Mouse (Mus musculus): ENCODE results near the gene Musk. TPM values are rescaled to one million over a fixed set of nuclear protein-coding genes. Genes with fewer than 3 reads are reported as not detected.

The Musk gene
- polyA plus RNA-seq, 1 experiment from 2014 or later, result 0.53 TPM

DNA sequence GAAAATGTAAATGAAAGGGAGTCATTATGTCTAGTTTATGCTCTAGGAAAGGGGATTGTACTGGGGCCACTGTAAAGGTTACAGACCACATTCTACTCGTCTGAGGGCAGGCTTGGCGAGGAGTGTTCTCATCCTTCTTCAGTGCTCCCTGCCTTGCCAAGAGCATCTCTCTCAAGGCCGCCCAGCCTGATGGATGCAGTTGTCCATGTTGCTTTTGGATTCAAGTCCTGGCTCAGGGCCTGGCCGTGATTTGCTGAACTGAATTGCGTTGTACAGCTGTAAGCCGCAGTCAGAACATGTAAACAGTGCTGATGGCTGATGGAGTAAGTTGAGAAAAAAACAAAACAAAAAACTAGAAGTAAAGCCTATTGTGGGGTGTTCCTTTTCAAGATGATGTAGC lies 7.4 kb upstream of the Musk start:
- no peaks in the 10 kb centered on the region for H3K36me3 ChIP-seq
- no peaks in the 10 kb centered on the region for H3K9me3 ChIP-seq
- no peaks in the 10 kb centered on the region for H3K27me3 ChIP-seq (replicated peaks)
- no peaks in the 10 kb centered on the region for H3K4me1 ChIP-seq
- no peak overlapping the region for H3K27ac ChIP-seq
- no peak overlapping the region for H3K9ac ChIP-seq
- 47% methylated on average over 6 of the region's 6 CpGs for WGBS
- peak; percentile 70 for ATAC-seq (ENCODE audit: insufficient read depth, low FRiP score, low read depth)
- no peak overlapping the region for H3K4me2 ChIP-seq
- H3K4me3 ChIP-seq (replicated peaks), result no peak overlapping the region

GRCm38 (mm10) chr4:58280121-58280520 lies 5.6 kb upstream of the Musk start:
- no peak for ATAC-seq (ENCODE audit: insufficient read depth, low FRiP score, low read depth)
- Histone ChIP-seq H3K27me3 (replicated peaks) (no peaks in the 10 kb centered on the region), H3K4me3 (replicated peaks) (no peak overlapping the region), H3K4me2 (no peak overlapping the region), H3K27ac (no peak overlapping the region), H3K9ac (no peak overlapping the region), H3K4me1 (no peaks in the 10 kb centered on the region), H3K9me3 (no peaks in the 10 kb centered on the region), H3K36me3 (no peaks in the 10 kb centered on the region)
- WGBS, result 92% methylated on average over 2 of the region's 2 CpGs

DNA sequence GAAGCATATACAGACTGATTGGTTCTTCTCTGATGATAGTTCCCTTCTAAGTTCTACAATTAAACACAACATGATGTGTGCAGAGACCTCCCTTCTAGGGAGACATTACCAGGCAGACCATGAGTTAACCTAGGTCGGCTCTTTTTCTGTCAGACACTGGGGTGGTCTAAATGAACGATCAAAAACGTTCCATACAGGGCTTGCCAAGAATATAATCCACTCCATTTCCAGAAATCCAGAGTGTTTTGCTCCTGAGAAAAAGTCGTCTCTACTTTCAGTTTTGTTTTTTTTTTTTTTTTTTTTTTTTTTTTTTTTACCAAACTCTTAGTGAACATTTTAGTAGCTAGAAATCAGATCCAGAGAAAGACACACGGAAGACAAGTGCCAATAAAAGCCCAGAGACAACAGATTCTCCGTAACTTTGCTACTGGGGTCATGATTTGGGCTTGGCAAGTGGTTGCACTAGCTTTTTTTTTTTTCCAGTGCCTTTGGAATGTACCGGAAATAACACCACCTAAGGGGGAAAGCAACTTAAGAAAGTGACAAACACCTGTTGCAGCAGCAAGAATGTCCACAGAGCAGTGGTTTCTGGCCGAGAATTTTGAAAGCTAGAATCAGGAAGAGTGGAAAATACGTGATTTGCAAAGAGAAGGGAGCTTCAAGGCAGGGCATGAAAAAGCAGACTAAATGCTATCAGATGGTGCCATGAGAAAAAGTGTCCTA lies 769 bp downstream of the Musk start:
- 38% methylated on average over 9 of the region's 9 CpGs for WGBS
- Histone ChIP-seq H3K27me3 (replicated peaks) (no peaks in the 10 kb centered on the region), H3K4me1 (0 out of 2 replicates have a peak, but pooled peaks cover 3% of the 10 kb centered on the region), H3K4me2 (peak overlapping the region; percentile 24; the same call in 1 of the 2 replicates), H3K9me3 (no peaks in the 10 kb centered on the region), H3K9ac (no peak overlapping the region), H3K4me3 (replicated peaks) (no peak overlapping the region), H3K36me3 (no peaks in the 10 kb centered on the region), H3K27ac (peak overlapping the region; percentile 38; the same call in 1 of the 2 replicates)
- ATAC-seq (ENCODE audit: insufficient read depth, low FRiP score, low read depth), result no peak; the same call in 1 of the 2 replicates

DNA sequence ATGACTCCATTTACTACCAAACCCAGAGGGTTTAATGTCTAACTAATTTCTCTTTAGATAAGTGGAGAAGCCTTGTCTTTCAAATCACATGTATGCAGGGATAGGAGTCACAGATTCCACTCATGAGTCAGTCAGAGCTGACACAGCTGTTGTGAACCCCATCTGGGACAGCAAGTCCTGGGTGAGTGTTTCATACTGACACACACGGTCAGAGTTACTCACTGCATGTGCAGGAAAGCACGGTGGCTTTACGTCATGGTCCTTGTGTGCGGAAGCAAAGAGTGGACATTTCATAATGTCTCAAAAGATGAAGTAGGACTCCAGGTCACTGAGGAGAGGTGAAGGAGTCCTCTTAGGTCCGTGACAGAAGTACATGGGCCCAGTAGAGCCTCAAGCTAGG lies 3.0 kb downstream of the Musk start:
- Histone ChIP-seq H3K4me3 (replicated peaks) (no peak overlapping the region), H3K9me3 (no peaks in the 10 kb centered on the region), H3K4me2 (no peak overlapping the region), H3K27me3 (replicated peaks) (no peaks in the 10 kb centered on the region), H3K9ac (no peak overlapping the region), H3K36me3 (no peaks in the 10 kb centered on the region), H3K4me1 (0 out of 2 replicates have a peak, but pooled peaks cover 3% of the 10 kb centered on the region), H3K27ac (no peak overlapping the region)
- WGBS, result 59% methylated on average over 5 of the region's 5 CpGs
- ATAC-seq (ENCODE audit: insufficient read depth, low FRiP score, low read depth), result no peak

DNA sequence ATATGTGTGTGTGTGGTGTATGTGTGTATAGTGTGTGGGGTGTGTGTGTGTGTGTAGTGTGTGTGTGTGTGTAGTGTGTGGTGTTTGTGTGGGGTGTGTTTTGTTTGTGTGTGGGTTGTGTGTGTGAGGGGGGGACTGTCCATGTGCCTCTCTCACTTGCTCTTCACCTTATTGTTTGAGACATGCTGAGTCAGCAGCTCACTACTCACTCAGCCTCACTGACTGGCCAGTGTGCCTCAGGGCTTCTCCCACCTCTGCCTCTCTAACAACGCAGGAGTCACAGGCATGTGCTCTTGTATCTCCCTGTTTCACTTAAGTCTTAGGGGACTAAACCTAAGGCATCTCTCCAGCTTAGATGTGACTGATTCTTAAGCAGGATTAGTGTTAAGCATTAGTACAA lies 6.1 kb downstream of the Musk start:
- Histone ChIP-seq H3K27ac (no peak overlapping the region), H3K4me1 (0 out of 2 replicates have a peak, but pooled peaks cover 2% of the 10 kb centered on the region), H3K4me2 (no peak overlapping the region), H3K4me3 (replicated peaks) (no peak overlapping the region), H3K9me3 (no peaks in the 10 kb centered on the region), H3K9ac (no peak overlapping the region), H3K27me3 (replicated peaks) (no peaks in the 10 kb centered on the region), H3K36me3 (no peaks in the 10 kb centered on the region)
- WGBS, result 53% methylated on average over 1 of the region's 1 CpGs
- no peak for ATAC-seq (ENCODE audit: insufficient read depth, low FRiP score, low read depth)

DNA sequence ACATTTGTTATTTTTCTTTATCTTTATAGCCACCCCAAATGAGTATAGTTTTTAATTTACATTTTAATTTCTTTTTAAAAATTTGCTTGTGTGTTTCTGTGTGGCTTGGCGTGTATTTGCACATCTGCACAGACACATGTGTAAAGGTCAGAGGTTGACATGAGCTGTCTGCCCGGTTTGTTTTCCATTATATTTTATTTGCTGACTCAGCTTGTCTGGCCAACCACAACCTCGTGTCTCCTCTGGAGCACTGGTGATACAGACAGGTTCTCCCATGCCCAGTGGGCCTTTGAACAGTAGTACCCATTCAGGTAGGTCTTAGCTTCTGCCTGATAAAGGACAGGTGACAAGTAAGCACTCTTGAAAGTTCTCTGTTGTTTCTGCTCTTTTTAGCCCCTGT lies 7.3 kb downstream of the Musk start:
- Histone ChIP-seq H3K27me3 (replicated peaks) (no peaks in the 10 kb centered on the region), H3K36me3 (no peaks in the 10 kb centered on the region), H3K4me2 (no peak overlapping the region), H3K4me3 (replicated peaks) (no peak overlapping the region), H3K27ac (no peak overlapping the region), H3K9me3 (no peaks in the 10 kb centered on the region), H3K9ac (no peak overlapping the region), H3K4me1 (no peaks in the 10 kb centered on the region)
- ATAC-seq (ENCODE audit: insufficient read depth, low FRiP score, low read depth), result no peak
- WGBS, result 80% methylated on average over 3 of the region's 3 CpGs

DNA sequence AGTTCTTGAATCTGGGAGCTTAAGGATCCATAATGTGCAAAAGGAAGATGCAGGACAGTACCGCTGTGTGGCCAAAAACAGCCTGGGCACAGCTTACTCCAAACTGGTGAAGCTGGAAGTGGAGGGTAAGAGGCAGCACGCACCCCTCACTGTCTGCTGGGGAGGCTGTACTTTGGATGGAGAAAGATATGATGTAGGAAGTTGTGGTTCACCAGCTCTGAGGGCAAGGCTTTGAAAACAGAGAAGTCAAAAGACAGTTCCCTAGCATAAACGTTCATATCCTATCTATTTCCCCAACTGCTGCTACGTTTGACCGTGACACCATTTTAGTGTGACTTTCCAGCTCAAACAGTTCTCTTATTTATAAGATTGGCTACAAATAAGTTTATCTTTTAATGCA lies 18.1 kb downstream of the Musk start:
- H3K4me3 ChIP-seq (replicated peaks), result no peak overlapping the region
- H3K9ac ChIP-seq, result no peak overlapping the region
- no peak overlapping the region for H3K4me2 ChIP-seq
- H3K27ac ChIP-seq, result no peak overlapping the region
- ATAC-seq (ENCODE audit: insufficient read depth, low FRiP score, low read depth), result no peak
- 61% methylated on average over 5 of the region's 5 CpGs for WGBS
- no peaks in the 10 kb centered on the region for H3K9me3 ChIP-seq
- H3K36me3 ChIP-seq, result no peaks in the 10 kb centered on the region
- peaks cover 6% of the 10 kb centered on the region; the same call in 1 of the 2 replicates for H3K4me1 ChIP-seq
- H3K27me3 ChIP-seq (replicated peaks), result no peaks in the 10 kb centered on the region

GRCm38 (mm10) chr4:58304564-58304963 lies 18.8 kb downstream of the Musk start:
- Histone ChIP-seq H3K36me3 (no peaks in the 10 kb centered on the region), H3K4me3 (replicated peaks) (no peak overlapping the region), H3K9ac (no peak overlapping the region), H3K4me2 (no peak overlapping the region), H3K27me3 (replicated peaks) (no peaks in the 10 kb centered on the region), H3K27ac (no peak overlapping the region), H3K4me1 (peaks cover 6% of the 10 kb centered on the region; the same call in 1 of the 2 replicates), H3K9me3 (no peaks in the 10 kb centered on the region)
- ATAC-seq (ENCODE audit: insufficient read depth, low FRiP score, low read depth), result no peak
- WGBS, result 23% methylated on average over 7 of the region's 7 CpGs

DNA sequence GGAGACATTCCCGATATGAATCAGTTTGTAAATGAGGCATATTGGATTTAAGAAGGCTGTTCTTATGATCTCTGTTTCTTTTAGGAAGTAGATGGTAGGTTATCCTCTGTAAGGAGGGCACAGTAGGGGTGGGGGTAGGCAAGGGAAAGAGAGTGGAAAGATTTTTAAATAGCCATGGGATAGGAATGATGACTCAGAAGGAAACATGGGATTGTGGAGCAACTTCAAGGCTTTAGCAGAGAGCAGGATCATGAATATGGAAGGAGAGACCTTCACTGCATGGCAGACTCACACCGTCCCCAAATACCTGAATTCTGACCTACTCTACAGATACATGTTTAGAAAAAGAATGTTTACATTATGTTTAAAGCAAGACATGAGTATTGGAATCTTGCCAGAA lies 21.7 kb downstream of the Musk start:
- 30% methylated on average over 2 of the region's 2 CpGs for WGBS
- Histone ChIP-seq H3K27ac (peak overlapping the region; percentile 31; the same call in 1 of the 2 replicates), H3K27me3 (replicated peaks) (no peaks in the 10 kb centered on the region), H3K36me3 (no peaks in the 10 kb centered on the region), H3K9me3 (no peaks in the 10 kb centered on the region), H3K9ac (no peak overlapping the region), H3K4me2 (no peak overlapping the region), H3K4me1 (peaks cover 6% of the 10 kb centered on the region; the same call in 1 of the 2 replicates), H3K4me3 (replicated peaks) (no peak overlapping the region)
- ATAC-seq (ENCODE audit: insufficient read depth, low FRiP score, low read depth), result no peak

DNA sequence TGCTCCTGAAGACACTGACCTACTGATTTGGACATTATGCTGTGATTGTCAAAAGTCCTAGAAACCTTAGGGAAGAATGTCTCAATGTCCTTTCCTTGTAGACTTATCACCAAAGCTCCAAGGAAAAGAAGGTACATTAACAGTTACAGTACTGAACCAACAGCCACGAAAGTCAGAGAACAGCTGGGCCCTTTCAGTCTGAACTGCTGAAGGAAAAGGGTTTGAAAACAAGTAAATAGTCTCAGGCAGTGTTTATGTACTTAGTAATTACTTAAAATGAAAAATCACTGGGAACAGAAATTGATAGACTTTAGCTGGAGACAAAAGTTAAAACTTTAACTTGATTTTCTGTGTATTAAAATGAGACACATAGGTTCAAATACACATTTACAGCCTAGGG lies 27.6 kb downstream of the Musk start:
- Histone ChIP-seq H3K27me3 (replicated peaks) (no peaks in the 10 kb centered on the region), H3K36me3 (no peaks in the 10 kb centered on the region), H3K27ac (peak overlapping the region; percentile 71), H3K4me3 (replicated peaks) (no peak overlapping the region), H3K4me2 (no peak overlapping the region), H3K9me3 (no peaks in the 10 kb centered on the region), H3K9ac (no peak overlapping the region), H3K4me1 (peaks cover 2% of the 10 kb centered on the region)
- ATAC-seq (ENCODE audit: insufficient read depth, low FRiP score, low read depth), result no peak
- 26% methylated on average over 1 of the region's 1 CpGs for WGBS

DNA sequence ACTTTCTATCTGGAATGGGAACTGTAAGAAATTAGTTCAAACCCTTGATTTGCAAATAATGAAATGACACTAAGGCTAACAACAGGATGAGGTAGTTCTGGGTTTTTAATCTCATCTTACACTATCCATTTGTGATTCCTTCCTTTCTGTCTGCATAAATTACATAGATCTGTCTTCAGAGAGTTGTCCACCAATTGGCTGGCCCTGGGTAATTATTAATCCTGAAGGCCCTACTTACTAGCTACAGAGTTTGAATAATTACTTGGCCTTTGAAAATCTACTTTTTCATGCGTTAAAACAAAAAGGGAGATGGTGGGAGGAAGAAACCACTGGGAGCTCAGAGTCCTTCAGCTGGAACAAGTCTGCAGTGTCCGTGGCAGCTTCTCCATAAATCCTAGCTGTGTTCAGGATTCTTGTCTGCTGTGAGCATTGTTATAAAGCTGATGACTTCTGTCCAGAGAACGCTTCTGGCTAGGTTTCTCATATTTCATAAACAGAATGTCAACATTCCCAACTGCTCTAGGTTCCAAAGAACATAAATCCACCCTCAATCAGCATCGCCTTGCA lies 29.3 kb downstream of the Musk start:
- H3K36me3 ChIP-seq, result no peaks in the 10 kb centered on the region
- no peaks in the 10 kb centered on the region; the same call in 1 of the 2 replicates for H3K4me1 ChIP-seq
- H3K4me3 ChIP-seq (replicated peaks), result no peak overlapping the region
- H3K4me2 ChIP-seq, result no peak overlapping the region
- H3K27ac ChIP-seq, result peak overlapping the region; percentile 21; the same call in 1 of the 2 replicates
- no peaks in the 10 kb centered on the region for H3K9me3 ChIP-seq
- no peak overlapping the region for H3K9ac ChIP-seq
- peak; percentile 68; the same call in 1 of the 2 replicates for ATAC-seq (ENCODE audit: insufficient read depth, low FRiP score, low read depth)
- H3K27me3 ChIP-seq (replicated peaks), result no peaks in the 10 kb centered on the region
- 20% methylated on average over 4 of the region's 4 CpGs for whole genome bisulfite sequencing

DNA sequence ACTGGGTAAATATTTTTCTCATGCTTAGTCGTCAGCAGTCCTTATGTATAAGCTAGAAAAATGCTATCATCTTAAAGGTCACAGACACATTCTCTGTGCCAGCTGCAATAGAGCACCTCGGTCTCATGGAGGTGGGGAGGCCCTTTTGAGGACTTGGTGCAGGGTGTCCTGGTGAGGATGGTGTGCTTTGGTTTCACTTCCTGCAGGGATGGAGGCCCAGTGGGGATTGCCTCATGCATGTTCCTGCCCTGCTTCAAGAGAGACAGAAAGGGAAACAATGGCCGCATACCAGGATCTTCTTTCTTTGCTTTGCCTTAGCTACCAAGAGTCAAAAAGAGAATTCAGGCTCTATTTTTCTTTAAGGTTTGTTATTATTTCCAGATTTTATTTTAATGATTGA lies 31.8 kb downstream of the Musk start:
- no peaks in the 10 kb centered on the region; the same call in 1 of the 2 replicates for H3K4me1 ChIP-seq
- no peak overlapping the region for H3K9ac ChIP-seq
- no peak overlapping the region for H3K4me2 ChIP-seq
- H3K9me3 ChIP-seq, result no peaks in the 10 kb centered on the region
- H3K4me3 ChIP-seq (replicated peaks), result no peak overlapping the region
- H3K27ac ChIP-seq, result no peak overlapping the region
- no peaks in the 10 kb centered on the region for H3K36me3 ChIP-seq
- WGBS, result 68% methylated on average over 3 of the region's 3 CpGs
- ATAC-seq (ENCODE audit: insufficient read depth, low FRiP score, low read depth), result no peak
- no peaks in the 10 kb centered on the region for H3K27me3 ChIP-seq (replicated peaks)
